Mouse (Mus musculus): ENCODE results near the gene Tcte2. TPM values are rescaled to one million over a fixed set of nuclear protein-coding genes. Genes with fewer than 3 reads are reported as not detected.
"Not testable (repeated sequence)": the region's sequence is repeated elsewhere in the genome, so short reads cannot be mapped to it uniquely, and the experiment has no call there.

The Tcte2 gene
- polyA plus RNA-seq (2017; shearing (Covaris generic)), result not detected

DNA sequence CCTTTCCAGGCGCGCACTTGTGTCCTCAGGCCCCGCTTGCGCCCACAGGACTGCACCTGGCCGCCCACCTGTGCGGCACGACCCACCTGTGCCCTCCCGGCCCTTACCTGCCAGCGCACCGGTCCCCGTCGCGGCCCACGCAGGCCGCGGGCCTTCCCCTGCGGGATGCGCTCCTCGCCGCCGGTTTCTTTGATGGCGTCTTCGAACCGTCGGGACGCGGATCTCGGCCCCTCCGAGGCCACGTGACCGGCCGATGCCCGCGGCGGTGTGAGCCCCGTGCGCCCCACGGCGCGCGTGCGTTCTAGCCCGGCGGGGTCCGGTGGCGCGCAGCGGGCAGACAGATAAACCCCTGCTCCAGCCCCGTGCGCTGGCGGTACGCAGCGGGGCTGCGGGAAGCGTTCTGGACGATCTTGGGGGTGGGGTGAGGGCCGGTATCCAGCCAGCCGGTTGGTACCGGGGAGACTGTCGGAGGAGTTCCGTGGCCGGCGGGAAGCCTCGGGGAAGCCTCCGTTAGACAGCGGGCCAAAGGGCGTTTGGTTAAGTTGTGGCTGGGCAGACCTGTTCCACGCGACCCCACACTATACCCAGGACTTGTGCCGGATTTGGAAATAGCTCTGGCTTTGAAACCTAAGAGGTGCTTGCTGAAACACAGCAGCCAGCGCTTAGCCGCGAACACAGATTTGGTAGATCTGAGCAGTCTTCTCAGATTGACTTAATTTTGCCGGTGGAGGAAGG is at the start of gene Tcte2:
TSS of gene Tcte2 (minus strand) at position 647 of the 735 bp plus-strand sequence.
- ATAC-seq, result no peak

DNA sequence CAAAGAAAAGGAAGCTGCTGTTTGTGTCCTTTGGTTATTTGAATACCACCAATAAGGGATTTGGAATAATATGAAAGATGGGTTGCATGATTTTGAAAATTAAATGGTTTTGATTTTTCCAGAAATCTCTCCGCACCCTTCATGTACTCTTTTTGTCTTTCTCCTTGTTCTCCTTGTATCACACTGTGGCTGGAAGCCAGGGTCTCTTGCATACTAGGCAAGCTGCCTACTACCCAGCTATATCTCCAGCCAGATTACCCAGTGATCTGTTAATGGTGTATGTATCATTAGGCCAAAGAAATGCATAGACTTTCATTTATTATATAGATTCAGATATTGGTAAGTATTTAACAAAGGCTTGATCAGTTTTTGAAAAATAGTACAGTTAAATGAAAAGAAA is 44.4 kb upstream of the Tcte2 start:
- ATAC-seq, result no peak

- no peak for ATAC-seq
Measured at GRCm38 (mm10) chr17:13802836-13803408, 41.3 kb upstream of the Tcte2 start.

DNA sequence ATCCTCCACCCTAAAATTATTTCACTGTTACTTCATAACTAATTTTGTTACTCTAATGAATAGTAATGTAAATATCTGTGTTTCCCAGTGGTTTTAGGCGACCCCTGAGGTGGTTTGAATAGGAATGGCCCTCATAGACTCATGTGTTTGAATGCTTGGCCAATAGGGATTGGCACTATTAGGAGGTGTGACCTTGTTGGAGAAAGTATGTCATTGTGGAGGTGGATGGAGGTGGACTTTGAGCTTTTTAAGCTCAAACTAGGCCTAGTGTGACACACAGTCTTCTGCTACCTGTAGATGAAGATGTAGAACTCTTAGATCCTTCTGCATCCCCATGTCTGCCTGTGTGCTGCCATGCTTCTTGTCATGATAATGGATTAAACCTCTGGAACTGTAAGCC is 36.1 kb upstream of the Tcte2 start:
- no peak for ATAC-seq

DNA sequence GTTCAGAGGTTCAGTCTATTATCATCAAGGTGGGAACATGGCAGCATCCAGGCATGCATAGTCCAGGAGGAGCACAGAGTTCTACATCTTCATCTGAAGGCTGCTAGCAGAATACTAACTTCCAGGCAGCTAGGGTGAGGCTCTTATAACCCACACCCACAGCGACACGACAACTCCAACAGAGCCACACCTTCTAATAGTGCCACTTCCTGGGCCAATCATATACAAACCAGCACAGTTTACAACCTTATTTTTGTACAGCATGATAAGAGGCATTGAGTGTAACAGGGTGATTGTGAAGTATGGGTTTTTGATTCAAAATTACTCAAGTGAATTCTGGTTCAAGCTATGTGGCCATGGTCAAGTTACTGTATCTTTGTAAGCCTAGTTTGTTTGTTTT is 28.4 kb upstream of the Tcte2 start:
- not testable (repeated sequence) for ATAC-seq

DNA sequence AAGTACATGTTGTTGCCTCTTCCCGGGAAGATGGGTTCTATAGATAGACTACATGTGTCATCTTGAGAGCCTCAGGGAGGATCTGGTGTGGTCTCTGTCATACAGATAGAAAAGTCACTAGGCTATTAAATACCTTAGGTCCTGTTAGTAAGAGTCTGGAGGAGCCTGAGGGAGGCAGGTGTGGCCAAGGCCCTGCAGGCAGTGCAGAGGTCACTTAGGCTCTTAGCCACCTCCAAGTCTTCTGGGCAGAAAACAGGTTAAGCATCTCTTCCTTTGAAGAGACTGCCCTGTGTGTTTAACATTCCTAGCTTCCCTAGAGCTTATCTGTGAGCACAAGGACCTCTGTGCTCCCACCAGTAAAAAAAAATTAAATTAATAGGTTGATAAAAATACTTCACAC is 21.8 kb upstream of the Tcte2 start:
- ATAC-seq, result no peak

- ATAC-seq, result no peak
Measured at GRCm38 (mm10) chr17:13781948-13782347, 20.3 kb upstream of the Tcte2 start.

DNA sequence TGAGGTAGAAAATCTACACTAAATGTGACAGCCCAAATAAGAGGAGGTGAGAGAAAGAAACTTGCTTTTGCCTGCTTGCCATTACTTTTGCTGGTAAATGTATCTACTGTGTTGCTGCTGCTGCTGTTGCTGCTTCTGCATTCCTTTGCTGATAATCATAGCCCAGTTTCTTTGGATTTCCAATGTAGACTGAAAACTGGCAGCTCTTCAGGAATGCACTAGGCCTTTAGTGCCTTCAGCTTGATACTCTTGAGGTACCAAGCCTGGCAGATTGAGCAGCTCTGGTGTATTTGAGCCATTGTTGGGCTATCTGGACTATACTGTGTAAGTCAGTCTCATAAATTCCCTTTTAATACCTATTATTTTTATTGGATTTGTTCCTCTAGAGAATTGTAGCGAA is 17.2 kb upstream of the Tcte2 start:
- no peak for ATAC-seq

GRCm38 (mm10) chr17:13777676-13778075 is 16.1 kb upstream of the Tcte2 start:
- ATAC-seq, result no peak

GRCm38 (mm10) chr17:13769256-13769655 is 7.6 kb upstream of the Tcte2 start:
- no peak for ATAC-seq

DNA sequence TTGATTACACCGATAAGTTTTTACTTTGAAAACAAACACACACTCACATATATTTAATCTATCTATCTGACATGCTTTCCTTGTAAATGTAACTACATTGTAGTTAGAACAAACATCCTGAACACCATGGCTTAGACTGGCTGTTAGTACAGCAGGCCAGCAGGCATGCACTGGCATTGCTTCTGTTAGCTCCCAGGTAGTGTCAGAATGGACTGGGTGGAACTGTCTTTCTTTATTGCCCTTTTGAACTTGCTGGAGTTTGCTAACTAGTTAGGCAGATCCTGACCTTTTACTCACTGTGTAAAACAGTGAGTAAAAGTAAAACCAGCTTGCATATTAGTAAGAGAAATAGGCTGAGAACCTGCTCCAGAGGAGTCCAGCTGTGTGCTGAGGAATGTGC is 6.9 kb upstream of the Tcte2 start:
- no peak for ATAC-seq

DNA sequence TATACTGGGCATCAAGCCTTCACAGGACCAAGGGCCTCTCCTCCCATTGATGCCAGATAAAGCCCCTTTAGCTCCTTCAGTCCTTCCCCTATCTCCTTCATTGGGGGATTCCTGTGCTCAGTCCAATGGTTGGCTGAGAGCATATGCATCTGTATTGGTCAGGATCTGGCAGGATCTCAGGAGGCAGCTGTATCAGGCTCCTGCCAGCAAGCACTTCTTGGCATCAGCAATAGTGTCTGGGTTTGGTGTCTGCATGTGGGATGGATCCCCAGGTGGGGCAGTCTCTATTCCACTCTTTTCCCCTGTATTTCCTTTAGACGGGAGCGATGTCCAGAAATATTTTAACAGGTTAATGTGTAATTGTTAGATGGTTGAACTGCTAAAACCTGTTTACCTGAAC is 3.3 kb upstream of the Tcte2 start:
- not testable (repeated sequence) for ATAC-seq

GRCm38 (mm10) chr17:13763819-13764218 is 2.2 kb upstream of the Tcte2 start:
- no peak for ATAC-seq

DNA sequence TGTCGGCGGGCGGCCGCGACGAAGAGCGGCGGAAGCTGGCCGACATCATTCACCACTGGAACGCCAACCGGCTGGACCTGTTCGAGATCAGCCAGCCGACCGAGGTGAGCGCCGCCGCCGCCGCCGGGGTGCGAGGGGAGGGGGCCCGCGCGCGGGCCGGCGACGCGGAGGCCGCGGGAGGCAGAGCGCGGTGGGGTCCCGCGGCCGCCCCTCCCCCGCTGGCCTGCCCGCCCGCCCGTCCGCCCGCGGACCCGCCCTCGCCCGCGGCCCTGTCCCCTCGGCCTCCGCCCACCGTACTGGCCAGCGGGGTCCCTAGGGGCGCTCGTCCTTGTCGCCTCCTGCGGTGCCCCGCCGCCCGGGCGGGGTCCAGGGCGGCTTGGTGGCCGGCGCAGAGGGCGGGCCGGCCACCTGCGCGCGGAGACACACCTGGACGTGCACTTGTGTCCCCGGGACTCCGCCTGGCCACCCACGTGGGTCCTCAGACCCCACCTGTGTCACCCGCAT is 898 bp downstream of the Tcte2 start:
- no peak for ATAC-seq

DNA sequence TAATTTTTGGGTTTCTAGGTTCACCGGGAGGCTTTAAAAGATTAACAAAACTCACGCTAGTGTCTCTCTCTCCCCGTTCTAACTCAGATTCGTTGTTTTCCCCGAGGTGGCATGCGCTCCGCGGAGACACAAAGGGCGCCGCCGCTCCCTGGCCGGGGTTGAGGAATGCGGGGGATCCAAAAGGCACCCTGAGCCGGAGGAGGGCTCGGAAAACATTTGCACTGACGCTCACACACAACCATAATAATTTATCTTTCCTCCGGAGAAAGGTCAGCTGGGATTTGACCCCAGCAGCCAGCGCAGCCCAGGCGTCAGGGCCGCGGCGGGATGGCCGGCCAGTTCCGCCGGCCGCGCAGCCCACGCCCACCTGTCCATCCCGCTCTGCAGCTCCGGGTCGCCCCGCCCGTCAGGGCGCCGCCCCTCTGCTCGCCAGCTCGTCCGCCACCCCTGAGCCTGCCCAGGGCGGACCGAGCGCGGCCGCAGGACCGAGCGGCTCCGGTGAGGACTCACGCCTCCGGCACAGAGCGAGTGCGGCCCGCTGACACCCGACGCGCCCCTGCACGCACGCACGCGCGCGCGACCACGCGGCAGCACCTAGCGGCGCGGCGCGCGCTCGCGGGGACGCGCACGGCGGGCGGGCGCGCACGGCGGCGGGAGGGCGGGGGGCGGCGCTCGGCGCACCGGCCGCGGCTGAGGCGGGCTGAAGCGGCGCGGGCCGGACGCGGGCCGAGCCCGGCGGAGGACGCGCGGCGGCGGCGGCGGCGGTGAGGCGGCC is 1.6 kb downstream of the Tcte2 start, which contains the start of gene Afdn:
TSS of gene Afdn (plus strand) at position 687 of the 775 bp plus-strand sequence.
- ATAC-seq, result peak; percentile 37

DNA sequence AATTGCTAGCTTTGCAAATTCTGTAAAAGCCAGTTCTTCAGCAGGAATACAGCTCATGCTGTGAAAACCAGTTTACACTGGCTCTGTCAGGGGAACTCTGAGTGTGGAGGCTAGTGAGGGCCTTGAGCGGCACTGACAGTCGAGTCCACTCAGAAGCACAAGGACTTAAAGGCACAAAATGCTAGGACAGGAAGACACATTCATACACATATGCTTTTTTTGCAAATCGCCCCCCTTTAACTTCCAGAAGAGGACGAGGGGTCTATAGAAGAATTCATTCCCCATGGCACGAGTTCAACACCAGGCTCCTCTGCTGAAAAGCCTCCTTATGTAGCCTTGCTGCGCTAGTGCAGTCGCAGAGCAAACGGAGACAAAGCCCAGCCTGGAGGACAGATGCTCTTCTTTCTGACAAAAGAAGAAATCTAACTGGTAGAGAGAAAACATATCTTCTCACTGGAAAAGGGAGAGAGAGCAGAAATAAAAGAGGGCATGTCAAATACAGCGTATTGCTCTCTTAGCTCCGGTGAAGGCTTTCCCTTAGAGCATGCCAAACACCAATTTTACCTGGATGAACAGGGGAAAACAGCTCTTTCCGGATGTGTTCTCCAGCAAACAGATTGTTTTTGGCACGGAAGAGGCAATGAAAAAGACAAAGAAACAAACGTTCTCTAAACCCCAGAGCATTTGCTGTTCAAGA is 2.3 kb downstream of the Tcte2 start:
- ATAC-seq, result no peak

DNA sequence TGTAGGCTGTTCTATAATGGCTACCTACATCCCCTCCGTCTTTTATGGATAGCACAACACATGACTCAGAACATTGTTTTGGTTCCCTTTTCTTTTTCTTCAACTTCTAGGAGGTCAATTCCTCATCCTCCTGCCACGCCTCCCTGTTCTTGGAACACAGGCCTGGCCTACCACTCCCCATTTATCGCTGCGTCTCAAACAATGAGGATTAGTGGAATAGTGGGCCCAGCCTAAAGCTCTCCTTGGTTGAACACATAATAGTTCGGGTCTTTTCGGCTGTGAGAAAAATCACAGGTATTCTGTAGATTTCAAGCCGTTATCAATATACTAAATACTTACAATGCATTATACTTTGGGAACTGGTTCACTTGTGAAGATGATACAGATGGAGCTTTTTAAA is 3.0 kb downstream of the Tcte2 start:
- no peak for ATAC-seq

DNA sequence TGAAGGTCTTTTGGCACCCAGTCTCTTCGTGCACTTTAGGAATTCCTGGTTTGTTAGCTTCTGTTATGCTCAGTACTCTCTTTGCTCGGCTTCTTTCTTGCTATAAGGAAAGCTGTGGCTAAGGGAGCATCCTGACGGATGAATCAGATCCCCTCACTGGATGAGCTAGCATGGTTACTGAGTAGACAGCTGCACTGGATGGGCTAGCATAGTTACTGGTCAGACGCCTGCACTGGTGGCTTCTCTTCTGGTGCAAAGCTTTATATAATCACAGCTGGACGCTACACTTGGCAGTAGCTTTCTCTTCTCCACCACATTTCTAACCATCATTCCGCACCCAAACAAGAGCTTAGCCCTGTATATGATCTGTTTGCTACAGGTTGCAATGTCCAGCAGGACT is 6.7 kb downstream of the Tcte2 start:
- no peak for ATAC-seq

DNA sequence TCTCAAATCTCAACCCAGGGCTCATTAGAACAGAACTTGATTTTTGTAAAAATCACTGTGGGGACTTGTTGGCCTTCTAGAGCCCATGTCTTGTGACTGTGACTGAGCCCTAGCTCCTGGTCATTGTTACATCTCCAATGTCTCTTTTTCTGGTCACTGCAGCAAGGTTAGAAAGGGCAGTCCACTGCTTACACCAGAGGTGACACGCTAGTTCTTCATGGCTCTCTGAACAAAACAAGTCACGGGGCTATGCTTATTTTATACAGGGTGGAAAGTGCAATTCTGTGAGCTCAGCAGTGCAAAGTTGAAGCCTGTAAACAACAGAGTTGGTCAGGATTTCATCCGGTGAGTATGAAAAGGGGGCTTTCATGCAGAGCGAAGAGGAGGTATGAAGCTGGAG is 7.7 kb downstream of the Tcte2 start:
- no peak for ATAC-seq

GRCm38 (mm10) chr17:13749027-13749426 is 12.6 kb downstream of the Tcte2 start:
- ATAC-seq, result no peak

DNA sequence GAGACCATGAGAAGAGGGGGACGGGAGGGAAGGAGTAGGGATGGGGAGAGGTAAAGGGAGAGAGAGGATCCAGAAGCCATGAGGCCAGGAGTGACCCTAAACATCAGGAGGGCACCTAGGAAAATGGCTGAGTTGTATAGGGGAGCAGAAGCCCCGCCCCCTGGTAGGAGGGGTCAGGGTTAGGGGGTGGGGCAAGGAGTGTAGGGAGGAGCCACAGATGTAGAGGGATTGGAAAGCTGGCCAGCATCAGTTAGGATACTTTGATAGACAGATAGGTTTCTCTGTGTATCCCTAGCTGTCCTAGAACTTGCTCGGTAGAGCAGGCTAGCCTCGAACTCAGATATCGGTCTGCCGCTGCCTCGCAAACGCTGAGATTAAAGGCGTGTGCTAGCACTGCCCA is 13.9 kb downstream of the Tcte2 start:
- ATAC-seq, result no peak

DNA sequence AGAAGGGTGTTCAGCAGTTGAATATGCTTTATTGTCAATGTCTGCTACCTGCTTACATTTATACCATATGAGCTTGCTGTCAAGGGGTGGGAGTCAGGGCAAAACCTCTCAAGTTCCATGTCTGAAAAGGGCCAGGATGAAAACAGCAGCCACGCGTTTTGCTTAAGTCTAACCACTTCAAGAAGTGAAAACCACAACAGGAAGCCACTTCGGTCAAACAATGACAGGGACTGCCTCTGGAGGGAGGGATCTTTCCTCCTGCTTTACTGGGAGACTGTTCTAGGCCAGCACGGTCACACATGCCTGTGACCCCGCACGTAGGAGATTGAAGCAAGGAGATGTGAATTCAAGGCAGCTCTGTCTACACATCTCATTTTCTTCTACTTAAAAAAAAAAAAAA is 15.3 kb downstream of the Tcte2 start:
- no peak for ATAC-seq

DNA sequence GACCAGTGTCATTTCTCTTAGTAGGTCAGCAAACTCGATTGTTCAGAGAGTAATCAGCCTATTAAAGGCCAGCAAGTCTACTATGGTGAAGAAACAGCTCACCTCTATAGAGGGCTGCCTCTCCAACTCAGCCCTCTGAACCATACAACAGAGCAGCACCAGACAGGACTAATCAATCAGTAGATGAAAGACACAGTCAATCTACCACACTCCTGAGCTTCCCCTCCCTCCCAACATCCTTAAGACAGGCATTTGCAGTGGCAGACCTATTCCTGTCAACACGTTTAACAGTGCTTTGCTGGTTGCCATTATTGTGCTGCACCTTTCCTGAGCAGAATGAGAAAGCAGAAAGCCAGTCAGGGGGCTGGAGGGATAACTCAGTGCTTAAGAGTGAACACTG is 16.3 kb downstream of the Tcte2 start:
- no peak for ATAC-seq

Data from activated CD4-positive, CD25-positive, alpha-beta regulatory T cell, adult 4 months (primary cell).